Mouse (Mus musculus) brain, embryonic 14.5 days (tissue): ENCODE results near the gene Fam227b. TPM values are rescaled to one million over a fixed set of nuclear protein-coding genes. Genes with fewer than 3 reads are reported as not detected.

Experiments used
- DNase-seq: peaks from one replicate; pipeline ENCODE4 v3.0.0-alpha.2; 2011; ENCODE audit warnings: low read depth
- CTCF ChIP-seq: fragments of 200-500 bp; IDR thresholded peaks from 2 replicates; pipeline ENCODE4 v1.5.1; 2012; ENCODE audit warnings: inconsistent platforms, mild to moderate bottlenecking, moderate library complexity, borderline replicate concordance; ENCODE audit not compliant: insufficient read depth, insufficient read length; ENCODE audit errors: extremely low read depth
- POLR2A ChIP-seq: fragments of 200-500 bp; IDR thresholded peaks from 2 replicates; pipeline ENCODE4 v1.6.1; 2012; ENCODE audit warnings: mild to moderate bottlenecking, inconsistent platforms, borderline replicate concordance; ENCODE audit not compliant: poor library complexity, insufficient read depth, insufficient read length, severe bottlenecking; ENCODE audit errors: extremely low read depth
- polyA plus RNA-seq: library from polyadenylated mRNA; depleted of rRNA; stranded (reverse); fragments of >200 nt; gene quantifications from 2 replicates; pipeline ENCODE4 v1.2.3, GENCODE M21; 2012; rRNA removed

Fam227b gene
- polyA plus RNA-seq, result not detected in 2 replicates

DNA sequence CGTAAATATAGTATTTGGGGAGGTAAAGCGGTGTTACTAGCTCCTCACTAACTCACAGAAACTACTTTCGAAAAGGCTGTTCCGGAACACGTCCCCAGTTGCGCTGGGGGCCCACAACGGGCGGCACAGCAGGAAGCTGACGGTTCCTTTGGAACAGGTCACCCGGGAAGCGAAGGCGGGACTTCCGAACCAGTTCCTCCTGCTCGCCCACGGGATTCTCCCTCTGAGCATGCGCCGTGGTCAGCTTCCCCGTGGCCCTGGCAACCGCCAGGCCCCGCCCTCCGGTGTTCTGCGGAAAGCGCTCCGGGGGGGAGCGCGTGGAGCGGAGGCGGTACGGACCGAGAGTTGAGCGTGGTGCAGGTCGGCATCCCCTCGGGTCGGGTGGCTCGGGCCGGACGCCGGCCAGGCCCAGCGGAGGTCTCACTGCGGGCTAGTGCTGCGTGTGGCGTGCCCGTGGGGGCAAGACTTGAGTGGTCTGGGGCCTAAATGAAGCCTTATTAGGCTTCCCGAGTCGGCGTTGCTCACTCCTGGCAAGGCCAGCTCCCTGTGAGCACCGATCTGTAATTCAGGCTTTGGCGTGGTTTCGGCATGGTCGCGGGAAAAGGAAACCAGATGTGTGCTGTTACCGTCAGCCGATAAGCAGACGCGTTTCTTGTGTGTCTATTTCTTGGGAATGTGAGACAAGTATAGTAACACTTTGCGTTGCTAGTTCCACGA lies at the start of gene Fam227b, which contains the start of gene Dtwd1:
Gene Fam227b, minus strand, starts transcription at position 150 of the 717 bp plus-strand sequence.
Gene Dtwd1, plus strand, starts transcription at position 287 of the 717 bp plus-strand sequence.
- no peak for TF ChIP-seq CTCF
- TF ChIP-seq POLR2A, result peak; percentile 74
- peak; percentile 99 for DNase-seq

GRCm38 (mm10) chr2:126198971-126199370 lies 47.2 kb upstream of the Fam227b start:
- TF ChIP-seq CTCF, result no peak
- no peak for TF ChIP-seq POLR2A

DNA sequence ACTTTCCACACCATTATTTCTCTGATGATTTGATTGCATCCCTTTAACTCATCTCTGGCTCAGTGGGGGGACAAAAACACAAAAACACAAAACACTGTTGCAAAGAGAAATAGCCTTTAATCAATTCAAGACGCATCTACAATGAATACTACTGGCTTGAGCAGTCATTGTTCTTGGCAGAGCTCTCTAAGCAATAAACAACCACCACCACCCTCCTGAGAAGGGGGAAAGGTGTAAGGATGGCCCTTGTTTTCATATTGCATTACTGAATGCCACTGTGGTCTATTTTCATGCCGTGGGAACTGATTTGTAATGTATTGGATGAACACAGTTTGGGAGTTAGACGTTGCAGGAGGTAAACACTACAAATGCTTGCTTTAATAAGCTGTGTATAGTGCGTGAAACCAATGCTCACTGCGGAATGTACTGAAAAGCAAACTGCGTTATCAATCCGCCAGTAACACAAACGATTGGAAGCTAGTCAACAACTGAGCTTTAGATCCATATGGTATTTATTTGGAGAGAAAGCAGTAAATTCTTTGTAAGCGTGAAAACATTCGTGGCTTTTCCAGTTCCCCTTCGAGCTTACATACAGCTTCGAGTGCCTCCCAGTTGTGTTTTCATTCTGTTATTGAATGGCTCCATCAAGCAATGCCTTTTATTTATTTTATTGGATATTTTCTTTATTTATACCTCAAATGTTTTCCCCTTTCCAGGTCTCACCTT lies 44.0 kb upstream of the Fam227b start:
- TF ChIP-seq CTCF (no peak), POLR2A (no peak)
- peak; percentile 35 for DNase-seq

More at GRCm38 (mm10) chr2:126198971-126199370, 47.2 kb upstream of the Fam227b start:
- DNase-seq, result no peak

GRCm38 (mm10) chr2:126192129-126192528 lies 40.3 kb upstream of the Fam227b start:
- no peak for DNase-seq

DNA sequence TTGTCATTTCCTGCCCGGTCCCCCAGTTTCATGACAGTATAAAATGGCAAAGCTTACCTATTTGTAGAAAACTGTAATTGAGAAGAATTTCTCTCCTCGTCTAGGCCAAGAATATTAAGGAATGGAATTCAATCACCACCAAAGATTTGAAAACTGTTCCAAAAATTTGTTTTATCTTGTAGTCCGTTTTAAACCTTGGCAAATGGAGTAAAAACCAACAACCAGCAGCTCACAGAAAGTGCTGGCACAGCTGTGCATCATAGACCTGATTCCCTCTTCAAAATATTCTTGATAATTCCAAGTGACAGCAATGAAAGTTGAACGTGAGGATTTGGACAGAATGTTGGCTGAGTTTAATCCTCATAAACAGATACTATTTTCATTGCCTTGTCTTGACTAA lies 39.5 kb upstream of the Fam227b start:
- DNase-seq, result no peak
- TF ChIP-seq POLR2A, result no peak
- TF ChIP-seq CTCF, result no peak

More at GRCm38 (mm10) chr2:126192129-126192528, 40.3 kb upstream of the Fam227b start:
- TF ChIP-seq CTCF, result no peak
- no peak for TF ChIP-seq POLR2A

GRCm38 (mm10) chr2:126171427-126171826 lies 19.6 kb upstream of the Fam227b start:
- DNase-seq, result no peak
- no peak for TF ChIP-seq CTCF
- no peak for TF ChIP-seq POLR2A

- DNase-seq, result no peak
- no peak for TF ChIP-seq POLR2A
- TF ChIP-seq CTCF, result no peak
Observed at GRCm38 (mm10) chr2:126166848-126167617, 15.2 kb upstream of the Fam227b start.

- no peak for TF ChIP-seq POLR2A
- TF ChIP-seq CTCF, result no peak
- DNase-seq, result no peak
Observed at GRCm38 (mm10) chr2:126166335-126166734, 14.5 kb upstream of the Fam227b start.

GRCm38 (mm10) chr2:126165277-126166018 lies 13.6 kb upstream of the Fam227b start:
- TF ChIP-seq CTCF (no peak), POLR2A (no peak)

DNA sequence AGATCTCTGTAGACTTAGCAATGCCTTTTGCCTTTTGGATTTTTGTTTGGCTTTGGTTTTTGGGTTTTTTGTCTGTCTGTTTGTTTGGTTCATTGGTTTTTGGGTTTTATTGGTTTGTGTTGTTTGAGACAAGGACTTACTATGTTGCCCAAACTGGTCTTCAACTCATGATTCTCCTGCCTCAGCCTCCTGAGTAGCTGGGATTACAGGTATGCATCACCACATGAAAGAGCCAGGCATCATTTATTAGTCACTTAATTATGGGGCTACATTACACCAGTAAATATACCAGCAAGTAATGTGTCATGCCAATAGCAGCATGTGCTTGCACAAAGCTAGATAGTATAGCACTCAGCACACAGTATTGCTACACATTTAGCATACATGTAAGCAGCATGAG lies 4.1 kb downstream of the Fam227b start:
- TF ChIP-seq POLR2A, result no peak
- TF ChIP-seq CTCF, result no peak
- peak; percentile 47 for DNase-seq

More at GRCm38 (mm10) chr2:126165277-126166018, 13.6 kb upstream of the Fam227b start:
- no peak for DNase-seq

GRCm38 (mm10) chr2:126094616-126095015 lies 57.2 kb downstream of the Fam227b start:
- TF ChIP-seq CTCF (no peak), POLR2A (no peak)
- no peak for DNase-seq

DNA sequence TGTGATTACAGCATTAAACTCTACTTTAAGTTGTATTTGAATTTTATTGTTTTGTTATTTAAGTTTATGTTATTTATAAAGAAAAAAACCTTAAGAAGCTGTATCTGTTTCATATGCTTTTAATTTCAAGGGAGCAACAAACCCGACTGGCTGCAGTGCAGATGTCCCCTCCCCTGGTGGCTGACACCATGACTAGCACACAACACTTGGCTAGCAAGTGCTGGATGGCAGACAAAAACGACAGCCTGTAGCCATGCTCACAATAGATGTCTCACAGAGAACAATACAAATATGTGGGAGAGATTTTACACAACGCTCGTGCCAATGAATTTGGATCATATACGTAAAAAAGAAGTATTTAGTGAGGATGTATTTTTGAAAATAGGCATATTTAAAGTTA lies 61.4 kb downstream of the Fam227b start:
- no peak for TF ChIP-seq POLR2A
- TF ChIP-seq CTCF, result peak; percentile 4; the same call in 1 of the 2 replicates
- no peak for DNase-seq

DNA sequence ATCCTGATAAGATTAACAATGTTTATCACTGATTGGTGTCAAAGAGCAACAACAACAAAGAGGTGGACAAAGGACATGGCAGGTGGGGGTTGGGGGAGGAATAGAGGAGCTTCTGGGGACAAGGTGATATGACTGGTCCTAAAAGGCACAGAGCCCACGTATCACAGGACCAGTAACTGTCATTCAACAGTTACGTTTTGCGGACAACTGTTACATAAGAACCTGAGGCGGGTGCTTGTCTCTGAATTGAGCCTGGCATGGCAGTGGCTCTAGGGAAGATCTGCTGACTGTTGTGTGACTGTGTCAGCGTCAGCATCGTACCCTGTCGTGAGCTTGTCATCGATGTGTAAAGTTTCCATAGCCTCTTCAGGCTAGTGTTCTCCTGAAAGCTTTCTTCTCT lies 65.6 kb downstream of the Fam227b start:
- no peak for TF ChIP-seq POLR2A
- no peak for TF ChIP-seq CTCF
- no peak for DNase-seq

- no peak for DNase-seq
- TF ChIP-seq CTCF, result no peak
Observed at GRCm38 (mm10) chr2:126084326-126084725, 67.5 kb downstream of the Fam227b start.
